ENCODE assay signal across 15 mouse cellular contexts in genomic region chr4:140977886-140978692, GRCm38 (mm10). TPM values are rescaled to one million over a fixed set of nuclear protein-coding genes. Genes with fewer than 3 reads are reported as not detected.
A peak's percentile ranks its signal among the peaks of the same experiment; 100 is the strongest.
DNase-seq lines count a peak whose midpoint lies in the region; ATAC-seq and TF ChIP-seq lines count a peak whose summit lies in the region.
"Had no signal": no experiment of that assay in that cellular context is flagged by ENCODE, and none has a peak within 500 bp of the region (broad histone marks: within the 10 kb centered on the region; RNA-seq: fewer than 3 reads in every experiment).

No protein-coding gene starts in this region.

- H3K4me2 ChIP-seq in myocyte (ENCODE audit: low read depth): no peak overlapping the region
- H3K4me2 ChIP-seq: embryonic facial prominence, embryonic 15.5 days; forebrain, embryonic 15.5 days; lung, embryonic 14.5 days; midbrain, embryonic 12.5 days had no signal

- H3K79me2 ChIP-seq in MEL (ENCODE audit: control insufficient read depth, insufficient read depth, low read length, poor library complexity): no peaks in the 10 kb centered on the region
- H3K79me2 ChIP-seq in myocyte (ENCODE audit: control insufficient read depth, insufficient read depth): no peaks in the 10 kb centered on the region

- 62% methylated on average over 14 of the region's 14 CpGs for WGBS in lung, adult 2 months

- H3K36me3 ChIP-seq in MEL (ENCODE audit: control insufficient read depth in 1 of 2, insufficient read depth in 2 of 2, low read length in 2 of 2) (peaks cover 2 to 13% of the 10 kb centered on the region in 2 experiments; a peak in 3 of 4 replicates), myocyte (ENCODE audit: control insufficient read depth, insufficient read depth) (peaks cover 16% of the 10 kb centered on the region)

- H3K27me3 ChIP-seq in MEL (ENCODE audit: control insufficient read depth in 1 of 2, insufficient read depth in 2 of 2, low read length in 2 of 2) (no peaks in the 10 kb centered on the region), myocyte (ENCODE audit: control insufficient read depth, insufficient read depth, insufficient read length) (no peaks in the 10 kb centered on the region)
- H3K27me3 ChIP-seq: embryonic facial prominence, embryonic 15.5 days; forebrain, embryonic 15.5 days; midbrain, embryonic 12.5 days had no signal

- H3K4me3 ChIP-seq in lung, adult 2 months (replicated peaks; ENCODE audit: extremely low read depth, low read depth, low read length): no peak overlapping the region
- H3K4me3 ChIP-seq in MEL (ENCODE audit: control insufficient read depth in 1 of 2, insufficient read depth in 1 of 2, low read depth in 2 of 2, low read length in 2 of 2) (no peak overlapping the region), myocyte (no peak overlapping the region)
- H3K4me3 ChIP-seq: embryonic facial prominence, embryonic 15.5 days; forebrain, embryonic 15.5 days; midbrain, embryonic 12.5 days had no signal

- ATAC-seq in hematopoietic stem cell, adult 5-6 weeks (replicated peaks in 1 of 2; ENCODE audit: insufficient read depth in 1 of 2, low FRiP score in 2 of 2, low TSS enrichment in 1 of 2, low read depth in 1 of 2, poor library complexity in 2 of 2, severe bottlenecking in 2 of 2): peak; percentile 49 to 57; a peak in 3 of 4 replicates
- ATAC-seq: forebrain, embryonic 15.5 days had no signal

- H3K27ac ChIP-seq in MEL (ENCODE audit: control insufficient read depth, low read depth, low read length): peak overlapping the region; percentile 69
- H3K27ac ChIP-seq: embryonic facial prominence, embryonic 15.5 days; forebrain, embryonic 15.5 days; midbrain, embryonic 12.5 days had no signal

- H3K9ac ChIP-seq in MEL (ENCODE audit: control insufficient read depth, low read depth, low read length, poor library complexity, severe bottlenecking): peak overlapping the region; percentile 35
- H3K9ac ChIP-seq: embryonic facial prominence, embryonic 15.5 days; forebrain, embryonic 15.5 days; lung, embryonic 14.5 days had no signal

- peak; percentile 59 for DNase-seq in lung, postnatal 36 days
- no peak for DNase-seq in lung, adult 2 months
- peak; percentile 79 for DNase-seq in MEL (ENCODE audit: low read depth, low spot score)
- no peak for DNase-seq in retina, embryonic 14.5 days (ENCODE audit: low spot score)
- DNase-seq in layer of hippocampus, adult 9-11 months: no peak
- DNase-seq in c-Kit-positive CD71-positive TER-119-positive erythroid progenitor cells, embryonic 14.5 days (ENCODE audit: low spot score): no peak
- DNase-seq: heart, postnatal 4 days; kidney, adult 8-10 months; left cerebral cortex, postnatal 4 days; lung, embryonic 14.5 days had no signal

- no peaks in the 10 kb centered on the region for H3K9me3 ChIP-seq in MEL (replicated peaks; ENCODE audit: insufficient read depth, low read length)
- H3K9me3 ChIP-seq: forebrain, embryonic 15.5 days; midbrain, embryonic 12.5 days had no signal

- TF ChIP-seq EP300 in MEL (IDR thresholded peaks at IDR 0.05; ENCODE audit: low read depth in 1 of 2, low read length in 2 of 2): peak; percentile 29 to 33; a peak in 2 of 4 replicates

- TF ChIP-seq RAD21 in MEL (IDR thresholded peaks at IDR 0.05; ENCODE audit: low read depth, low read length): no peak

- TF ChIP-seq POLR2A in lung, adult 2 months (IDR thresholded peaks at IDR 0.05; ENCODE audit: borderline replicate concordance, extremely low read depth, low read depth, low read length): no peak
- TF ChIP-seq POLR2A in MEL (IDR thresholded peaks at IDR 0.05; ENCODE audit: control insufficient read depth in 1 of 2, insufficient read depth in 1 of 2, low read depth in 1 of 2, low read length in 2 of 2, poor library complexity in 1 of 2): no peak
- TF ChIP-seq POLR2A in myocyte (IDR thresholded peaks at IDR 0.05; ENCODE audit: insufficient read length, low read depth): peak; percentile 19

- H3K4me1 ChIP-seq in lung, adult 2 months (ENCODE audit: control insufficient read depth, insufficient read depth, low read length): peaks cover 7% of the 10 kb centered on the region
- peaks cover 3 to 18% of the 10 kb centered on the region in 2 experiments for H3K4me1 ChIP-seq in MEL (ENCODE audit: control insufficient read depth in 1 of 2, insufficient read depth in 2 of 2, low read length in 2 of 2)
- H3K4me1 ChIP-seq: forebrain, embryonic 15.5 days had no signal

- no peak overlapping the region for H3ac ChIP-seq in myocyte (ENCODE audit: control insufficient read depth, insufficient read length)

- no peak for TF ChIP-seq CTCF in lung, adult 2 months (IDR thresholded peaks at IDR 0.05; ENCODE audit: insufficient read depth, low read length)
- no peak for TF ChIP-seq CTCF in MEL (IDR thresholded peaks at IDR 0.05 in 2 of 3, conservative IDR thresholded peaks at IDR 0.05 in 1 of 3; ENCODE audit: control insufficient read depth in 1 of 3, insufficient read depth in 1 of 3, low read depth in 2 of 3, low read length in 3 of 3, poor library complexity in 1 of 3, severe bottlenecking in 1 of 3)

TF ChIP-seq in MEL, 35 proteins besides CTCF, POLR2A, EP300 and RAD21 (continues in another document):
- TF ChIP-seq ZNF384 (IDR thresholded peaks at IDR 0.05; ENCODE audit: low read depth, low read length) (no peak), UBTF (IDR thresholded peaks at IDR 0.05; ENCODE audit: borderline replicate concordance, insufficient read depth, low read depth, low read length) (no peak), RCOR1 (IDR thresholded peaks at IDR 0.05; ENCODE audit: low read depth, low read length) (no peak), KAT2A (conservative IDR thresholded peaks at IDR 0.05; ENCODE audit: low read depth, low read length) (no peak), NELFE (IDR thresholded peaks at IDR 0.05; ENCODE audit: low read depth, low read length) (no peak), MEF2A (IDR thresholded peaks at IDR 0.05; ENCODE audit: extremely low read depth, insufficient replicate concordance, low read depth, low read length, poor library complexity, severe bottlenecking) (no peak), MYB (IDR thresholded peaks at IDR 0.05; ENCODE audit: low read depth, low read length) (no peak), E2F4 (IDR thresholded peaks at IDR 0.05; ENCODE audit: borderline replicate concordance, low read depth, low read length) (no peak), BHLHE40 (IDR thresholded peaks at IDR 0.05; ENCODE audit: borderline replicate concordance, low read depth, low read length) (no peak), ZC3H11A (IDR thresholded peaks at IDR 0.05; ENCODE audit: low read depth, low read length) (no peak), GATA1 (IDR thresholded peaks at IDR 0.05; ENCODE audit: low read depth, low read length) (peak; percentile 54; the same call in 1 of the 2 replicates), TBP (IDR thresholded peaks at IDR 0.05; ENCODE audit: low read depth, low read length) (no peak), POLR2AphosphoS5 (IDR thresholded peaks at IDR 0.05; ENCODE audit: borderline replicate concordance, low read depth, low read length) (no peak), HCFC1 (IDR thresholded peaks at IDR 0.05; ENCODE audit: low read depth, low read length) (no peak)

TF ChIP-seq in myocyte, 11 proteins besides CTCF, POLR2A, EP300 and RAD21:
- TF ChIP-seq SRF (IDR thresholded peaks at IDR 0.05; ENCODE audit: control insufficient read depth, insufficient read length, low read depth) (no peak), MAX (IDR thresholded peaks at IDR 0.05; ENCODE audit: low read depth) (no peak), CEBPB (IDR thresholded peaks at IDR 0.05; ENCODE audit: insufficient read depth, poor library complexity, severe bottlenecking) (no peak), USF1 (IDR thresholded peaks at IDR 0.05; ENCODE audit: low read depth) (no peak), POLR2AphosphoS2 (IDR thresholded peaks at IDR 0.05; ENCODE audit: insufficient read length, low read depth) (peak; percentile 32), REST (IDR thresholded peaks at IDR 0.05; ENCODE audit: insufficient read depth, insufficient read length) (no peak), TCF12 (IDR thresholded peaks at IDR 0.05; ENCODE audit: insufficient read depth, poor library complexity, severe bottlenecking) (no peak), TCF3 (IDR thresholded peaks at IDR 0.05; ENCODE audit: insufficient read length, low read depth) (no peak)

RNA-seq across cellular contexts. Expression of gene Atp13a2, which starts 8.6 kb away (rescaled TPM):
- 199 and 258 TPM in 2 replicates for polyA plus RNA-seq in lung, adult 2 months (2012; rRNA removed)
- 27.3 and 29.0 TPM in 2 replicates for total RNA-seq in MEL (2012; rRNA removed)
- polyA plus RNA-seq in MEL (2012; ENCODE audit: insufficient read depth in 1 of 2, insufficient read length in 2 of 2, low read depth in 1 of 2, low replicate concordance in 2 of 2, missing spikeins in 1 of 2) (10 to 100 TPM in 1 of 2 experiments, not detected in 1; 65.4 TPM), myocyte (2012; fragmentation: generic; extraction: Trizol) (22.0 TPM)
- total RNA-seq in hematopoietic stem cell, adult 5-6 weeks (2017): 34.5 and 51.0 TPM in 2 replicates

RNA-seq across cellular contexts. Expression of gene Sdhb, which starts 17.1 kb away (rescaled TPM):
- polyA plus RNA-seq in lung, adult 2 months (2012; rRNA removed): 97.5 and 143 TPM in 2 replicates
- 271 and 292 TPM in 2 replicates for total RNA-seq in MEL (2012; rRNA removed)
- polyA plus RNA-seq in MEL (2012; ENCODE audit: insufficient read depth in 1 of 2, insufficient read length in 2 of 2, low read depth in 1 of 2, low replicate concordance in 2 of 2, missing spikeins in 1 of 2): 100 to 1,000 TPM; 342 to 414 TPM
- 69.8 and 102 TPM in 2 replicates for total RNA-seq in hematopoietic stem cell, adult 5-6 weeks (2017)
- polyA plus RNA-seq in myocyte (2012; fragmentation: generic; extraction: Trizol): 421 TPM

RNA-seq across cellular contexts. Expression of gene Mfap2, which starts 32.1 kb away (rescaled TPM):
- polyA plus RNA-seq in lung, adult 2 months (2012; rRNA removed): 173 and 190 TPM in 2 replicates
- total RNA-seq in MEL (2012; rRNA removed): not detected in 2 replicates
- polyA plus RNA-seq in MEL (2012; ENCODE audit: insufficient read depth in 1 of 2, insufficient read length in 2 of 2, low read depth in 1 of 2, low replicate concordance in 2 of 2, missing spikeins in 1 of 2): not detected
- not detected in 2 replicates for total RNA-seq in hematopoietic stem cell, adult 5-6 weeks (2017)
- 0.53 TPM for polyA plus RNA-seq in myocyte (2012; fragmentation: generic; extraction: Trizol)

Comparison
In these comparisons a context has a peak if more than half of its experiments do, and no peak if none do; other contexts are left out.
1. DNase-seq: peak in lung, postnatal 36 days (single experiment) and MEL (single experiment); none in lung, adult 2 months (single experiment), retina, embryonic 14.5 days (single experiment), layer of hippocampus, adult 9-11 months (single experiment) and c-Kit-positive CD71-positive TER-119-positive erythroid progenitor cells, embryonic 14.5 days (single experiment).
2. RNA of gene Mfap2, which starts 32.1 kb away (polyA plus RNA-seq): 173 to 190 TPM in lung, adult 2 months; 0.53 TPM in myocyte (single experiment) and not detected in MEL; every median in the first group is over 100 times any median in the second.